Mouse (Mus musculus) gonadal fat pad, adult 2 months (tissue): ENCODE measurements around the gene Rasa3. TPM values are rescaled to one million over a fixed set of nuclear protein-coding genes. Genes with fewer than 3 reads are reported as not detected.

Experiments used
- DNase-seq: peaks from one replicate; pipeline ENCODE4 v3.0.0-alpha.2; 2012; ENCODE audit warnings: low read depth
- polyA plus RNA-seq: library from polyadenylated mRNA; depleted of rRNA; stranded (reverse); fragments of >200 nt; gene quantifications from 2 replicates; pipeline ENCODE4 v1.2.3, GENCODE M21; 2012

Rasa3 gene
- polyA plus RNA-seq, 1 experiment, result 39.4 TPM

GRCm38 (mm10) chr8:13685674-13686314 is 8.4 kb upstream of the Rasa3 start:
- DNase-seq, result no peak

GRCm38 (mm10) chr8:13684131-13684530 is 6.7 kb upstream of the Rasa3 start:
- DNase-seq, result no peak

GRCm38 (mm10) chr8:13678182-13678581 is 779 bp upstream of the Rasa3 start:
- DNase-seq, result no peak

- no peak for DNase-seq
Observed at GRCm38 (mm10) chr8:13676701-13677412, 546 bp downstream of the Rasa3 start.

GRCm38 (mm10) chr8:13676302-13676700 is 1.1 kb downstream of the Rasa3 start:
- DNase-seq, result peak; percentile 73

GRCm38 (mm10) chr8:13675524-13675923 is 1.9 kb downstream of the Rasa3 start:
- no peak for DNase-seq

GRCm38 (mm10) chr8:13675121-13675520 is 2.3 kb downstream of the Rasa3 start:
- no peak for DNase-seq

GRCm38 (mm10) chr8:13674294-13675010 is 3.0 kb downstream of the Rasa3 start:
- no peak for DNase-seq

GRCm38 (mm10) chr8:13673215-13673614 is 4.2 kb downstream of the Rasa3 start:
- no peak for DNase-seq

GRCm38 (mm10) chr8:13671246-13672003 is 6.0 kb downstream of the Rasa3 start:
- no peak for DNase-seq

GRCm38 (mm10) chr8:13670011-13670471 is 7.4 kb downstream of the Rasa3 start:
- no peak for DNase-seq

GRCm38 (mm10) chr8:13668367-13668766 is 9.0 kb downstream of the Rasa3 start:
- DNase-seq, result no peak

GRCm38 (mm10) chr8:13667917-13668316 is 9.5 kb downstream of the Rasa3 start:
- DNase-seq, result no peak

- no peak for DNase-seq
Observed at GRCm38 (mm10) chr8:13665944-13666343, 11.5 kb downstream of the Rasa3 start.

- no peak for DNase-seq
Observed at GRCm38 (mm10) chr8:13665538-13665937, 11.9 kb downstream of the Rasa3 start.

GRCm38 (mm10) chr8:13664711-13665210 is 12.6 kb downstream of the Rasa3 start:
- peak; percentile 98 for DNase-seq

GRCm38 (mm10) chr8:13660323-13660722 is 17.1 kb downstream of the Rasa3 start:
- DNase-seq, result no peak

GRCm38 (mm10) chr8:13657479-13657878 is 19.9 kb downstream of the Rasa3 start:
- no peak for DNase-seq

- no peak for DNase-seq
Observed at GRCm38 (mm10) chr8:13655033-13655351, 22.4 kb downstream of the Rasa3 start.

GRCm38 (mm10) chr8:13654350-13655032 is 22.9 kb downstream of the Rasa3 start:
- no peak for DNase-seq

- DNase-seq, result no peak
Observed at GRCm38 (mm10) chr8:13650541-13651191, 26.7 kb downstream of the Rasa3 start.
